Mouse (Mus musculus) midbrain, embryonic 16.5 days (tissue): Measurements from ENCODE around the gene Slu7. TPM values are rescaled to one million over a fixed set of nuclear protein-coding genes. Genes with fewer than 3 reads are reported as not detected.

Experiments used
- ATAC-seq: fragments of 200-750 bp; cut with Nextera tagmentation; 2 replicates; pipeline ENCODE4 v1.8.0; 2017; ENCODE audit warnings: moderate TSS enrichment
- H3K27ac ChIP-seq: fragments of 300-500 bp; sonication (generic); 2 replicates; pipeline ENCODE4 v1.5.1; 2014; ENCODE audit warnings: mild to moderate bottlenecking, low read length, mixed read lengths
- H3K27me3 ChIP-seq: fragments of 300-500 bp; sonication (generic); 2 replicates; pipeline ENCODE4 v1.6.1; 2014; ENCODE audit warnings: low read depth, low read length, mixed read lengths; ENCODE audit not compliant: control insufficient read depth, insufficient read depth
- H3K36me3 ChIP-seq: fragments of 300-500 bp; sonication (generic); 2 replicates; pipeline ENCODE4 v1.6.1; 2014; ENCODE audit warnings: mild to moderate bottlenecking, low read length, moderate library complexity, mixed read lengths; ENCODE audit not compliant: control insufficient read depth, insufficient read depth
- H3K4me1 ChIP-seq: fragments of 300-500 bp; sonication (generic); 2 replicates; pipeline ENCODE4 v1.6.1; 2014; ENCODE audit warnings: mild to moderate bottlenecking, low read length, mixed read lengths; ENCODE audit not compliant: control insufficient read depth, insufficient read depth
- H3K4me2 ChIP-seq: fragments of 300-500 bp; sonication (generic); 2 replicates; pipeline ENCODE4 v1.6.1; 2014; ENCODE audit warnings: mild to moderate bottlenecking, low read length, mixed read lengths
- H3K4me3 ChIP-seq: fragments of 300-500 bp; sonication (generic); 2 replicates; pipeline ENCODE4 v1.5.1; 2014; ENCODE audit warnings: low read depth, mild to moderate bottlenecking, low read length, moderate library complexity, mixed read lengths
- H3K9ac ChIP-seq: fragments of 300-500 bp; sonication (generic); 2 replicates; pipeline ENCODE4 v1.6.1; 2014; ENCODE audit warnings: low read depth, low read length, mixed read lengths
- H3K9me3 ChIP-seq: fragments of 300-500 bp; sonication (generic); replicated peaks from 2 replicates; pipeline ENCODE4 v1.6.1; 2014; ENCODE audit warnings: mild to moderate bottlenecking, low read length, mixed read lengths; ENCODE audit not compliant: control insufficient read depth, poor library complexity, severe bottlenecking
- WGBS: fragments of 180-500 bp; shearing (Covaris S2); extraction: QIAGEN DNeasy Blood & Tissue Kit; methylation state at CpG from one replicate; pipeline ENCODE4 v1.1.7; 2014; 5-methylcytosine and 5-hydroxymethylcytosine counted together
- polyA plus RNA-seq: library from polyadenylated mRNA; unstranded; fragments of >200 nt; fragmentation: Nextera tagmentation; extraction: Ambion mirVana; gene quantifications from 2 replicates; pipeline ENCODE4 v1.2.1, GENCODE M21; 2015

Gene Slu7
- polyA plus RNA-seq, 1 experiment from 2014 or later = 62.6 TPM

DNA sequence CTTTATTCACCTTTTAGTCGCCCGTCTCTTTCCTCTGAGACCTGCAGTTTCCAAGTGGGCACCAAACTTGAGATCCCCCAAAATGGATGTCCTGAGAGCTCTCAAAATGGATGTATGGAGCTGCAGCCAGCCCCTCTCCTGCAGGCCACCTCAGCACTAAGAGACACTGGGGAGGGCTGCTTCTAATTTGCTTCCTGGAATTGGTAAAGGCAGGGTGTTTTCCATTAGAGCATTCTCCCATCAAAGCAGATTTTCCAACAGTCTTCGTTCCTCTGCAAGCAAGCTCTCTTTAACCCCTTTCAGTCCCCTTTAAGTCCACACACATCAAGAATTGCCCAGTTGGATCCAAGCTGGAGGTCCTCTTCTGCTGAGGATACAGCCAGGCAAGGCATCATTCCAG is 45.8 kb downstream of the Slu7 start:
- ATAC-seq = no peak
- no peak overlapping the region for H3K27ac ChIP-seq
- H3K9ac ChIP-seq = no peak overlapping the region
- no peaks in the 10 kb centered on the region for H3K36me3 ChIP-seq
- no peak overlapping the region for H3K4me3 ChIP-seq
- H3K4me2 ChIP-seq = no peak overlapping the region
- peaks cover 8% of the 10 kb centered on the region; the same call in 1 of the 2 replicates for H3K4me1 ChIP-seq
- no peaks in the 10 kb centered on the region for H3K27me3 ChIP-seq
- no peaks in the 10 kb centered on the region for H3K9me3 ChIP-seq
- WGBS = 93% methylated on average over 3 of the region's 3 CpGs

DNA sequence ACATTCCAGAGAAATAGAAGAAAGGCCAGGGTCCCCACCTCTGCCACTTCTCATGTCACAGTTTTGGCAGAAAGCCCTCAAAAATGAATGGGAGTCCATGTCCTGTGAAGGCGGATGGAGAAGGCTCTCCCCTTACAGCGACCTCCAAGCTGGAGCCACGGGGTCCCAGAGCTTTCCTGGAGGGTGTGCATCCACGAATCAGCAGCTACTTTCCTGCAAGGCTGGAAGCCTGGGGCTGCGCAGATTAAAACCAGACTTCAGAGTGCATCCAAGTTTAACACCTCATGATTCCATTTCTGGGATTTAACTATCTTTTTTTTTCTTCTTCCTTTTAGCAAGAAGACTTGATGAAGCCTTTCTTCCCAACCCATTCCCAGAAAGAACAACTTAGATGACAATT is 47.0 kb downstream of the Slu7 start:
- 54% methylated on average over 5 of the region's 5 CpGs for WGBS
- H3K36me3 ChIP-seq = no peaks in the 10 kb centered on the region
- H3K4me1 ChIP-seq = no peaks in the 10 kb centered on the region

DNA sequence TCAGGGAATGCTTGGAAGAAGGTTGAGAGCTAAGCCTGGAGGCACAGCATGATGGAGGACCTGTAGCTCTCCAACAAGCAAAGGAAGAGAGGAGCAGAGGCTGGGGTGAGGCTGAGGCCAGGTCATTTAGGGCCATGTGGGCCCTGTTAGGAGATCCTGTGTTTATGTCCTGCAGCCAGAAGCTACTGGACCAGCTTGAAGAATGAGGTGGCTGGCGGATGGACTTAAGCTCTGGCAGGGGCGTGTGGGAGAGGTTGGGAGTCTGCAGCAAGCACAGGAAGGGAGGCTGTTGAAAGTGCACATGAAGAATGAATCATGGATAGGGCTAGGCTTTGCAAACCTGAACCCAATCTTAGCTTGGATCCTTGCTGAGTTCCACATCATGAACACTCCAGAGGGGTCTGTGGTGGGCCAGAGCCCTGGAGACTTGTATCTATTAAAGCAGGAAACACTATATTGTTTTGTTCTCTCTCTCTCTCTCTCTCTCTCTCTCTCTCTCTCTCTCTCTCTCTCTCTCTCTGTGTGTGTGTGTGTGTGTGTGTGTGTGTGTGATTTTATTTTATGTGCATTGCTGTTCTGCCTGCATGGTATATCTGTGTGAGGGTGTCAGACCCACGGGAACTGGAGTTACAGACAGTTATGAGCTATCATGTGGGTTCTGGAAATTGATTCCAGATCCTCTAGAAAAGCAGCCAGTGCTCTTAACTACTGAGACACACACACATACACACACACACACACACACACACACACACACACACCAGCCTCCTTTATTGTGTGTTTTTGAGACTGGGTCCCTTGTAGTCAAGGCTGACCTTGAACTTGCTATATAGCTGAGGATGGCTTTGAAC is 48.4 kb downstream of the Slu7 start:
- WGBS = 65% methylated on average over 3 of the region's 3 CpGs
- no peak overlapping the region for H3K9ac ChIP-seq
- no peak for ATAC-seq
- no peaks in the 10 kb centered on the region for H3K4me1 ChIP-seq
- H3K4me3 ChIP-seq = no peak overlapping the region
- no peak overlapping the region for H3K27ac ChIP-seq
- no peaks in the 10 kb centered on the region for H3K9me3 ChIP-seq
- no peaks in the 10 kb centered on the region for H3K36me3 ChIP-seq
- no peaks in the 10 kb centered on the region for H3K27me3 ChIP-seq
- no peak overlapping the region for H3K4me2 ChIP-seq

More for the DNA sequence above, 47.0 kb downstream of the Slu7 start:
- no peaks in the 10 kb centered on the region for H3K9me3 ChIP-seq
- no peak for ATAC-seq
- H3K9ac ChIP-seq = no peak overlapping the region
- no peak overlapping the region for H3K27ac ChIP-seq
- no peak overlapping the region for H3K4me2 ChIP-seq
- H3K4me3 ChIP-seq = no peak overlapping the region
- no peaks in the 10 kb centered on the region for H3K27me3 ChIP-seq

DNA sequence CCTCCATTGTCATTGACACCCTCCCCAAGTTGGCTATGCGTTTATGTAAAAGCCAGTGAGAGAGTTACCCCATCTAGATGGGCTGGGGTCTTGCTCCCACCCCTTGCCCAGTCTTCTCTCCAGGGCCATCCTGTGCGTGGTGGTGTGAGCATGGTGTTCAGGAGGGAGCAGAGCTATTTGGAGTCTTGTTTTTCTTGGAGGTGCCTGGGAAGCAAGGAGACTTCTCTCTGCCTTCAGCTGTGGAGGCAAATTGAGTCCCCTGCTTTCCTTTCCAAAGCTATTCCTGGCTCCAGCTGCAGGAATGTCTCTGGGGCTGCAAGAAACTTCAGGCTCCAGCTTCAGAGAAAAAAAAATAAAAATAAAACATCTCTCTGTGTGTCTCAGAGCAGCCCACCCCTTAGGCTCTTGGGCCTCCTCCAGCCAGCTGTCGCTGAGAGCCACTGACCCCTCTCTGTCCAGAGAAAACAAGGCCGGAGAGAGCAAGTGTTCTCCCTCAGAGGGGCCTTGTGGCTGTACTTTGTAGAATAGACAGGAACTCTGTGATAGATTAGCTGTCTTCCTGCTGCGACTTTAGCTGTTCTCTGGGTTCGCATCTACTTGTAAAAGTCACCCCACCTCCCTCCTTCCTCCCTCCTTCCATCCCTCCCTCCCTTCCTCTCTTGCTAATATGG is 49.7 kb downstream of the Slu7 start:
- H3K4me3 ChIP-seq = no peak overlapping the region
- H3K9ac ChIP-seq = no peak overlapping the region
- WGBS = 67% methylated on average over 6 of the region's 6 CpGs
- no peaks in the 10 kb centered on the region for H3K9me3 ChIP-seq
- no peak for ATAC-seq
- no peaks in the 10 kb centered on the region for H3K27me3 ChIP-seq
- no peak overlapping the region for H3K4me2 ChIP-seq
- no peaks in the 10 kb centered on the region for H3K4me1 ChIP-seq
- H3K36me3 ChIP-seq = no peaks in the 10 kb centered on the region
- no peak overlapping the region for H3K27ac ChIP-seq

GRCm38 (mm10) chr11:43484057-43484456 is 50.5 kb downstream of the Slu7 start:
- H3K4me3 ChIP-seq = no peak overlapping the region
- H3K4me1 ChIP-seq = no peaks in the 10 kb centered on the region
- no peaks in the 10 kb centered on the region for H3K36me3 ChIP-seq
- no peaks in the 10 kb centered on the region for H3K27me3 ChIP-seq
- ATAC-seq = peak; percentile 14; the same call in 1 of the 2 replicates
- 82% methylated on average over 4 of the region's 4 CpGs for WGBS
- H3K4me2 ChIP-seq = no peak overlapping the region
- H3K27ac ChIP-seq = peak overlapping the region; percentile 11; the same call in 1 of the 2 replicates
- H3K9ac ChIP-seq = 0 out of 2 replicates have a peak overlapping the region, but pooled peaks have one; percentile 10
- H3K9me3 ChIP-seq = no peaks in the 10 kb centered on the region

- Histone ChIP-seq H3K27ac (no peak overlapping the region), H3K36me3 (no peaks in the 10 kb centered on the region), H3K4me3 (no peak overlapping the region), H3K4me1 (no peaks in the 10 kb centered on the region), H3K9me3 (no peaks in the 10 kb centered on the region), H3K27me3 (no peaks in the 10 kb centered on the region), H3K4me2 (no peak overlapping the region), H3K9ac (no peak overlapping the region; the same call in 1 of the 2 replicates)
- ATAC-seq = no peak
- 37% methylated on average over 11 of the region's 11 CpGs for WGBS
Observed at GRCm38 (mm10) chr11:43484652-43485051, 51.1 kb downstream of the Slu7 start.

DNA sequence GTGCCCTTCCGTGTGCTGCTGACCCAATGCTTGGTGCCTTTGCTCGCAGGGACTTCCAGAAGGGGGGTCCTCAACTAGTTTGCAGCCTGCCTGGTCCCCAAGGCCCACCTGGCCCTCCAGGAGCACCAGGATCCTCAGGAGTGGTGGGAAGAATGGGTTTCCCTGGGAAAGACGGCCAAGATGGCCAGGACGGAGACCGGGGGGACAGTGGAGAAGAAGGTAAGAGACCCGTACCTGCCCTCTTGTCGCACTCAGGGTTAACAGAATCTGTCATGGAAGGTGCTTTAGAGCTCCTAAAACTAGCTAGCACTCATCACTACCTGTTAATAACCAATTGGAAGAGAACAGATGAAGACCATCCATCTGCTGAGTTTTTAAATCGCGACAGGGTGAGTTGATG is 52.3 kb downstream of the Slu7 start:
- Histone ChIP-seq H3K4me2 (no peak overlapping the region), H3K36me3 (no peaks in the 10 kb centered on the region), H3K4me1 (no peaks in the 10 kb centered on the region), H3K27ac (no peak overlapping the region), H3K4me3 (no peak overlapping the region), H3K9ac (no peak overlapping the region), H3K27me3 (no peaks in the 10 kb centered on the region), H3K9me3 (no peaks in the 10 kb centered on the region)
- WGBS = 89% methylated on average over 9 of the region's 9 CpGs
- no peak for ATAC-seq

- WGBS = 29% methylated on average over 7 of the region's 7 CpGs
- Histone ChIP-seq H3K36me3 (no peaks in the 10 kb centered on the region), H3K9ac (no peak overlapping the region), H3K4me2 (no peak overlapping the region), H3K4me1 (no peaks in the 10 kb centered on the region; the same call in 1 of the 2 replicates), H3K27ac (no peak overlapping the region), H3K4me3 (no peak overlapping the region), H3K9me3 (no peaks in the 10 kb centered on the region), H3K27me3 (no peaks in the 10 kb centered on the region)
- ATAC-seq = no peak; the same call in 1 of the 2 replicates
Observed at GRCm38 (mm10) chr11:43492663-43493062, 59.1 kb downstream of the Slu7 start.

DNA sequence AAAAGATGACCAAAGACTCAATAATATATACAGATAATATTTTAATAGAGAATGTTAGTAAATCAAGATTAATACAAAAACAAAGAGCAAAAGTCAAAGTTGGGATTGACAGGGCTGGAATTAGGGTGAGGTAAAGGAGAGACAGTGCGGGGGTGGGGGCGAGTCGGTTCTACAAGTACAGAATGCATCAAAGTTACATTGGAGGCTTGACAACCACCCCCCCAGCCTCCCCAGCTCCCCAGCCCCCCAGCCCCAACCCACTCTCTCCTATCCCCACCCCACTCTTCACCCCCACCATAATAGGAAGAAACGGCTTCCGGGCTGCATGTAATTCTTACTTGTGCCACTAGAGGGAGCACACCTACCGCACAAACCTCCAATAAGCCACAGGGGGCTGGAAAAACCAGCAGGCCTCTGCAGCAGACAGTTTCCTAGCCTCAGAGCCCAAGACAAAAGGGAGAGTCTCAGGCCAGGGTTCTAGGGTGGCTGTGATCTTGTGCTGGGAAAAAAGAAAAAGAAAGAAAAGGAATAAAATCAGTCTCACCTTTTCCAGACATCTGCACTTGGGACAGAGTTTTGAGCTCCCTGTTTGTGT is 60.4 kb downstream of the Slu7 start:
- Histone ChIP-seq H3K9ac (no peak overlapping the region), H3K27me3 (no peaks in the 10 kb centered on the region), H3K36me3 (no peaks in the 10 kb centered on the region), H3K4me2 (no peak overlapping the region), H3K4me3 (no peak overlapping the region), H3K9me3 (no peaks in the 10 kb centered on the region), H3K27ac (no peak overlapping the region), H3K4me1 (no peaks in the 10 kb centered on the region; the same call in 1 of the 2 replicates)
- ATAC-seq = peak; percentile 79
- 24% methylated on average over 6 of the region's 6 CpGs for WGBS
